Mouse (Mus musculus) hindbrain, postnatal 0 days (tissue): Measurements from ENCODE around the gene Gtf2h4. TPM values are rescaled to one million over a fixed set of nuclear protein-coding genes. Genes with fewer than 3 reads are reported as not detected.

Experiments
- ATAC-seq: fragments of 200-750 bp; cut with Nextera tagmentation; 2 replicates; pipeline ENCODE4 v1.8.0; 2017; ENCODE audit warnings: mild to moderate bottlenecking, moderate TSS enrichment, moderate library complexity
- DNase-seq: peaks from one replicate; pipeline ENCODE4 v3.0.0-alpha.2; 2015; ENCODE audit warnings: low spot score
- H3K27ac ChIP-seq: fragments of 300-500 bp; sonication (generic); 2 replicates; pipeline ENCODE4 v1.5.1; 2014; ENCODE audit warnings: mild to moderate bottlenecking
- H3K27me3 ChIP-seq: fragments of 300-500 bp; sonication (generic); 2 replicates; pipeline ENCODE4 v1.6.1; 2014; ENCODE audit warnings: low read length, mixed read lengths; ENCODE audit not compliant: insufficient read depth
- H3K36me3 ChIP-seq: fragments of 300-500 bp; sonication (generic); 2 replicates; pipeline ENCODE4 v1.6.1; 2014; ENCODE audit warnings: low read length, mixed read lengths; ENCODE audit not compliant: insufficient read depth
- H3K4me1 ChIP-seq: fragments of 300-500 bp; sonication (generic); 2 replicates; pipeline ENCODE4 v1.6.1; 2014; ENCODE audit warnings: antibody characterized with exemption, low read length, mixed read lengths; ENCODE audit not compliant: insufficient read depth
- H3K4me2 ChIP-seq: fragments of 300-500 bp; sonication (generic); 2 replicates; pipeline ENCODE4 v1.6.1; 2014; ENCODE audit warnings: low read depth, mild to moderate bottlenecking, low read length, moderate library complexity, mixed read lengths
- H3K4me3 ChIP-seq: fragments of 300-500 bp; sonication (generic); 2 replicates; pipeline ENCODE4 v1.5.1; 2014; ENCODE audit warnings: low read length
- H3K9ac ChIP-seq: fragments of 300-500 bp; sonication (generic); replicated peaks from 2 replicates; pipeline ENCODE4 v1.6.1; 2014; ENCODE audit warnings: mild to moderate bottlenecking, low read length, moderate library complexity, mixed read lengths
- H3K9me3 ChIP-seq: fragments of 300-500 bp; sonication (generic); 2 replicates; pipeline ENCODE4 v1.6.1; 2016; ENCODE audit warnings: low read length, mixed read lengths
- CTCF ChIP-seq: IDR thresholded peaks from 2 replicates; pipeline ENCODE4 v1.5.1; 2016; ENCODE audit warnings: antibody characterized with exemption, control low read depth, low read depth
- WGBS: fragments of 180-500 bp; shearing (Covaris S2); extraction: QIAGEN DNeasy Blood & Tissue Kit; methylation state at CpG from one replicate; pipeline ENCODE4 v1.1.7; 2014; 5-methylcytosine and 5-hydroxymethylcytosine counted together
- polyA plus RNA-seq: library from polyadenylated mRNA; unstranded; fragments of >200 nt; fragmentation: Nextera tagmentation; extraction: Ambion mirVana; gene quantifications from 2 replicates; pipeline ENCODE4 v1.2.1, GENCODE M21; 2015
- total RNA-seq: library from RNA; depleted of rRNA; stranded (reverse); fragments of >200 nt; gene quantifications from 2 replicates; pipeline ENCODE4 v1.2.3, GENCODE M21; 2014; rRNA removed

Gene Gtf2h4
- total and polyA plus RNA-seq, 2 experiments from 2014 or later, result 18.6 to 27.2 TPM

GRCm38 (mm10) chr17:35635202-35635601, 38.3 kb downstream of the Gtf2h4 start:
- Histone ChIP-seq H3K27ac (no peak overlapping the region), H3K36me3 (no peaks in the 10 kb centered on the region), H3K9ac (no peak overlapping the region), H3K9me3 (no peaks in the 10 kb centered on the region), H3K4me3 (no peak overlapping the region), H3K27me3 (no peaks in the 10 kb centered on the region), H3K4me2 (no peak overlapping the region), H3K4me1 (0 out of 2 replicates have a peak, but pooled peaks cover 3% of the 10 kb centered on the region)
- 77% methylated on average over 3 of the region's 3 CpGs for WGBS
- ATAC-seq, result peak; percentile 28; the same call in 1 of the 2 replicates
- peak; percentile 40 for DNase-seq
- TF ChIP-seq CTCF, result peak; percentile 56

- peak; percentile 68 for TF ChIP-seq CTCF
- no peak overlapping the region for H3K4me2 ChIP-seq
- 0 out of 2 replicates have a peak, but pooled peaks cover 3% of the 10 kb centered on the region for H3K4me1 ChIP-seq
- ATAC-seq (peak; percentile 50; the same call in 1 of the 2 replicates), DNase-seq (peak; percentile 61)
- no peak overlapping the region for H3K9ac ChIP-seq
- no peaks in the 10 kb centered on the region for H3K36me3 ChIP-seq
- no peak overlapping the region for H3K4me3 ChIP-seq
- peak overlapping the region; percentile 45; the same call in 1 of the 2 replicates for H3K27ac ChIP-seq
- no peaks in the 10 kb centered on the region for H3K27me3 ChIP-seq
- 12% methylated on average over 1 of the region's 1 CpGs for WGBS
- no peaks in the 10 kb centered on the region for H3K9me3 ChIP-seq
Observed at GRCm38 (mm10) chr17:35633992-35634391, 39.5 kb downstream of the Gtf2h4 start.

DNA sequence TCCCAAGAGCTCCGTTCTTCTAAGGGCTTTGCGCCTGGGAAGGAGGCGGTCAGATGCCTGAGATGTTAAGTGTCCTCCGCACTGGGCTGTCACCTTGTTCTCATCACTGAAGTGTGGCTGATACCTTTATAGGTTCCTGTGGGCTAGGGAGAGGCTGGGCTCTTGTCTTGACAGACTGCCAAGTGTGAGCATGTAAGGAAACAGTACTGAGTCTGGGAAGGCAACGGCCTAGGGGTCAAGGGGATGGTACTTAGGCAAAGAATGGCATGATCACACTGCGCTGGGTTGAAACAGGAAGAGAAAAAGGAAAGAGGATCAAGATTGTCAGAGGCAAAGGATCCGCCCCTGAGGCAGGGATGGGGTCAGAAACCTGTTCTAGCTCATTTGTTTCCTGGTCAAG, 47.0 kb downstream of the Gtf2h4 start, which contains the start of gene Gm9573:
Gene Gm9573, minus strand, starts transcription at position 101 of the 400 bp plus-strand sequence.
- Histone ChIP-seq H3K4me3 (no peak within 1 kb of the TSS), H3K9ac (no peak within 1 kb of the TSS), H3K36me3 (no peaks in the 10 kb centered on the region), H3K27me3 (no peaks in the 10 kb centered on the region), H3K4me2 (no peak within 1 kb of the TSS), H3K27ac (no peak within 1 kb of the TSS), H3K9me3 (no peaks in the 10 kb centered on the region), H3K4me1 (no peaks in the 10 kb centered on the region)
- ATAC-seq (no peak), DNase-seq (no peak)
- 83% methylated on average over 7 of the region's 7 CpGs for WGBS
- no peak for TF ChIP-seq CTCF

Other genes with a start within 250 kb of the Gtf2h4 start
- 1.2 TPM in 1 of 2 replicates, not detected in the other for gene H2-Q6, start 248.9 kb downstream of the Gtf2h4 start, total RNA-seq
- gene H2-Q6, start 248.9 kb downstream of the Gtf2h4 start, polyA plus RNA-seq, result 0.49 and 0.85 TPM in 2 replicates
- 1.5 and 2.4 TPM in 2 replicates for gene H2-Q7, start 234.6 kb downstream of the Gtf2h4 start, total RNA-seq
- gene H2-Q7, start 234.6 kb downstream of the Gtf2h4 start, polyA plus RNA-seq, result 3.7 and 3.9 TPM in 2 replicates
- gene H2-Q10, start 203.7 kb downstream of the Gtf2h4 start, total RNA-seq, result 0.07 TPM in 1 of 2 replicates, not detected in the other
- 0.21 and 0.30 TPM in 2 replicates for gene H2-Q10, start 203.7 kb downstream of the Gtf2h4 start, polyA plus RNA-seq
- gene Pou5f1, start 167.7 kb downstream of the Gtf2h4 start, total RNA-seq, result not detected in 2 replicates
- not detected in 2 replicates for gene Pou5f1, start 167.7 kb downstream of the Gtf2h4 start, polyA plus RNA-seq
- 23.2 and 30.9 TPM in 2 replicates for gene Tcf19, start 156.9 kb downstream of the Gtf2h4 start, total RNA-seq
- 16.6 and 18.2 TPM in 2 replicates for gene Tcf19, start 156.9 kb downstream of the Gtf2h4 start, polyA plus RNA-seq
- 4.9 and 5.5 TPM in 2 replicates for gene Cchcr1, start 156.6 kb downstream of the Gtf2h4 start, total RNA-seq
- gene Cchcr1, start 156.6 kb downstream of the Gtf2h4 start, polyA plus RNA-seq, result 4.5 and 4.8 TPM in 2 replicates
- gene Psors1c2, start 140.5 kb downstream of the Gtf2h4 start, total RNA-seq, result 0.58 TPM in 1 of 2 replicates, not detected in the other
- gene Psors1c2, start 140.5 kb downstream of the Gtf2h4 start, polyA plus RNA-seq, result 0.50 and 0.59 TPM in 2 replicates
- 0.36 TPM in 1 of 2 replicates, not detected in the other for gene Cdsn, start 121.6 kb downstream of the Gtf2h4 start, total RNA-seq
- gene Cdsn, start 121.6 kb downstream of the Gtf2h4 start, polyA plus RNA-seq, result 0.25 and 0.29 TPM in 2 replicates
- not detected in 2 replicates for gene 2300002M23Rik, start 106.3 kb downstream of the Gtf2h4 start, total RNA-seq
- gene 2300002M23Rik, start 106.3 kb downstream of the Gtf2h4 start, polyA plus RNA-seq, result 0.11 and 0.28 TPM in 2 replicates
- not detected in 2 replicates for gene Sfta2, start 72.2 kb downstream of the Gtf2h4 start, total RNA-seq
- gene Sfta2, start 72.2 kb downstream of the Gtf2h4 start, polyA plus RNA-seq, result not detected in 2 replicates
- not detected in 2 replicates for gene Gm9573, start 47.1 kb downstream of the Gtf2h4 start, total RNA-seq
- not detected in 2 replicates for gene Gm9573, start 47.1 kb downstream of the Gtf2h4 start, polyA plus RNA-seq
- gene Mucl3, start 30.0 kb downstream of the Gtf2h4 start, total RNA-seq, result 0.61 TPM in 1 of 2 replicates, not detected in the other
- 0.10 TPM in 1 of 2 replicates, not detected in the other for gene Mucl3, start 30.0 kb downstream of the Gtf2h4 start, polyA plus RNA-seq
- gene Vars2, start 6.1 kb downstream of the Gtf2h4 start, total RNA-seq, result 37.3 and 46.8 TPM in 2 replicates
- gene Vars2, start 6.1 kb downstream of the Gtf2h4 start, polyA plus RNA-seq, result 12.6 and 14.8 TPM in 2 replicates
- 108 and 139 TPM in 2 replicates for gene Ddr1, start 30.9 kb upstream of the Gtf2h4 start, total RNA-seq
- gene Ddr1, start 30.9 kb upstream of the Gtf2h4 start, polyA plus RNA-seq, result 63.3 and 66.3 TPM in 2 replicates
- gene Ier3, start 147.9 kb upstream of the Gtf2h4 start, total RNA-seq, result 13.7 and 19.4 TPM in 2 replicates
- 18.3 and 19.4 TPM in 2 replicates for gene Ier3, start 147.9 kb upstream of the Gtf2h4 start, polyA plus RNA-seq
- 94.1 and 142 TPM in 2 replicates for gene Flot1, start 149.5 kb upstream of the Gtf2h4 start, total RNA-seq
- 162 TPM in 2 replicates for gene Flot1, start 149.5 kb upstream of the Gtf2h4 start, polyA plus RNA-seq
- gene Tubb5, start 164.6 kb upstream of the Gtf2h4 start, total RNA-seq, result 3,311 and 3,326 TPM in 2 replicates
- 1,502 and 1,606 TPM in 2 replicates for gene Tubb5, start 164.6 kb upstream of the Gtf2h4 start, polyA plus RNA-seq
- 14.7 and 26.7 TPM in 2 replicates for gene Mdc1, start 167.8 kb upstream of the Gtf2h4 start, total RNA-seq
- gene Mdc1, start 167.8 kb upstream of the Gtf2h4 start, polyA plus RNA-seq, result 3.9 and 4.1 TPM in 2 replicates
- gene Nrm, start 187.6 kb upstream of the Gtf2h4 start, total RNA-seq, result 14.7 and 27.2 TPM in 2 replicates
- 24.6 and 25.7 TPM in 2 replicates for gene Nrm, start 187.6 kb upstream of the Gtf2h4 start, polyA plus RNA-seq
- 32.0 and 34.3 TPM in 2 replicates for gene Ppp1r18, start 191.9 kb upstream of the Gtf2h4 start, total RNA-seq
- 18.4 and 19.3 TPM in 2 replicates for gene Ppp1r18, start 191.9 kb upstream of the Gtf2h4 start, polyA plus RNA-seq
- 31.3 and 33.2 TPM in 2 replicates for gene Dhx16, start 206.1 kb upstream of the Gtf2h4 start, total RNA-seq
- 22.9 and 23.1 TPM in 2 replicates for gene Dhx16, start 206.1 kb upstream of the Gtf2h4 start, polyA plus RNA-seq
- gene 2310061I04Rik, start 223.7 kb upstream of the Gtf2h4 start, total RNA-seq, result 39.8 and 49.2 TPM in 2 replicates
- 69.0 and 74.3 TPM in 2 replicates for gene 2310061I04Rik, start 223.7 kb upstream of the Gtf2h4 start, polyA plus RNA-seq
- gene Atat1, start 236.3 kb upstream of the Gtf2h4 start, total RNA-seq, result 163 and 169 TPM in 2 replicates
- gene Atat1, start 236.3 kb upstream of the Gtf2h4 start, polyA plus RNA-seq, result 222 and 225 TPM in 2 replicates
- gene Mrps18b, start 242.7 kb upstream of the Gtf2h4 start, total RNA-seq, result 42.9 and 45.9 TPM in 2 replicates
- 66.6 and 72.2 TPM in 2 replicates for gene Mrps18b, start 242.7 kb upstream of the Gtf2h4 start, polyA plus RNA-seq
- 37.5 and 44.0 TPM in 2 replicates for gene Ppp1r10, start 242.7 kb upstream of the Gtf2h4 start, total RNA-seq
- 20.3 and 22.5 TPM in 2 replicates for gene Ppp1r10, start 242.7 kb upstream of the Gtf2h4 start, polyA plus RNA-seq